Mouse (Mus musculus) hindbrain, embryonic 10.5 days (tissue): Measurements from ENCODE around the gene Prr23a3. TPM values are rescaled to one million over a fixed set of nuclear protein-coding genes. Genes with fewer than 3 reads are reported as not detected.

Source experiments
- DNase-seq: peaks from one replicate; pipeline ENCODE4 v3.0.0-alpha.2; 2017; ENCODE audit warnings: low spot score
- H3K27ac ChIP-seq: fragments of 300-500 bp; sonication (generic); 2 replicates; pipeline ENCODE4 v1.5.1; 2016; ENCODE audit warnings: mild to moderate bottlenecking, moderate library complexity
- H3K27me3 ChIP-seq: fragments of 300-500 bp; sonication (generic); 2 replicates; pipeline ENCODE4 v1.6.1; 2016; ENCODE audit warnings: mild to moderate bottlenecking; ENCODE audit not compliant: poor library complexity, insufficient read depth, severe bottlenecking
- H3K36me3 ChIP-seq: fragments of 300-500 bp; sonication (generic); 2 replicates; pipeline ENCODE4 v1.6.1; 2016; ENCODE audit warnings: mild to moderate bottlenecking, moderate library complexity
- H3K4me1 ChIP-seq: fragments of 300-500 bp; sonication (generic); replicated peaks from 2 replicates; pipeline ENCODE4 v1.6.1; 2016; ENCODE audit warnings: mild to moderate bottlenecking
- H3K4me3 ChIP-seq: fragments of 300-500 bp; sonication (generic); 2 replicates; pipeline ENCODE4 v1.5.1; 2016; ENCODE audit warnings: mild to moderate bottlenecking, moderate library complexity
- H3K9me3 ChIP-seq: fragments of 300-500 bp; sonication (generic); 2 replicates; pipeline ENCODE4 v1.6.1; 2016; ENCODE audit warnings: mild to moderate bottlenecking, moderate library complexity
- WGBS: fragments of 180-500 bp; shearing (Covaris S2); methylation state at CpG from one replicate; pipeline ENCODE4 v1.1.7; 2016; 5-methylcytosine and 5-hydroxymethylcytosine counted together
- polyA plus RNA-seq: library from polyadenylated mRNA; unstranded; fragments of >200 nt; fragmentation: Nextera tagmentation; extraction: Ambion mirVana; gene quantifications from 2 replicates; pipeline ENCODE4 v1.2.1, GENCODE M21; 2016

The Prr23a3 gene
- polyA plus RNA-seq, 1 experiment from 2014 or later: not detected

GRCm38 (mm10) chr9:98901486-98901885 lies 36.9 kb downstream of the Prr23a3 start:
- no peaks in the 10 kb centered on the region for H3K36me3 ChIP-seq
- no peak overlapping the region for H3K4me3 ChIP-seq
- H3K9me3 ChIP-seq: peaks cover 18% of the 10 kb centered on the region
- DNase-seq: no peak
- H3K27me3 ChIP-seq: no peaks in the 10 kb centered on the region
- H3K27ac ChIP-seq: no peak overlapping the region
- WGBS: 78% methylated on average over 1 of the region's 1 CpGs
- no peaks in the 10 kb centered on the region for H3K4me1 ChIP-seq

- Histone ChIP-seq H3K36me3 (no peaks in the 10 kb centered on the region), H3K27ac (no peak within 1 kb of the TSS), H3K9me3 (peaks cover 4% of the 10 kb centered on the region; the same call in 1 of the 2 replicates), H3K27me3 (no peaks in the 10 kb centered on the region), H3K4me1 (no peaks in the 10 kb centered on the region), H3K4me3 (no peak within 1 kb of the TSS)
- WGBS: 92% methylated on average over 2 of the region's 2 CpGs
- DNase-seq: no peak
Measured at GRCm38 (mm10) chr9:98902819-98903218, 38.3 kb downstream of the Prr23a3 start, which contains the start of gene 7420426K07Rik. TSS of gene 7420426K07Rik (plus strand) at chr9:98903119.

Other genes with a start within 250 kb of the Prr23a3 start
- gene Prr23a1, start 22.3 kb upstream of the Prr23a3 start, polyA plus RNA-seq: 0.31 TPM in 1 of 2 replicates, not detected in the other
- gene Prr23a2, start 8.3 kb upstream of the Prr23a3 start, polyA plus RNA-seq: not detected in 2 replicates
- gene 7420426K07Rik, start 38.4 kb downstream of the Prr23a3 start, polyA plus RNA-seq: not detected in 2 replicates
- 2.4 and 3.1 TPM in 2 replicates for gene Foxl2, start 90.5 kb downstream of the Prr23a3 start, polyA plus RNA-seq
- gene Faim, start 121.6 kb downstream of the Prr23a3 start, polyA plus RNA-seq: 73.7 and 77.8 TPM in 2 replicates
- gene Gm1123, start 170.9 kb downstream of the Prr23a3 start, polyA plus RNA-seq: not detected in 2 replicates